Mouse (Mus musculus) stomach, postnatal 0 days (tissue): ENCODE measurements around the gene Gm49393.

Source experiments
- CTCF ChIP-seq: IDR thresholded peaks from 2 replicates; pipeline ENCODE4 v1.5.1; 2016; ENCODE audit warnings: antibody characterized with exemption, low read depth, mild to moderate bottlenecking, moderate library complexity
- EP300 ChIP-seq: optimal IDR thresholded peaks from 2 replicates; pipeline ENCODE3; 2016; ENCODE audit warnings: antibody characterized with exemption

- TF ChIP-seq CTCF, result no peak
- no peak for TF ChIP-seq EP300
Observed at GRCm38 (mm10) chr13:60843153-60843552, 92.2 kb downstream of the Gm49393 start.
